Mouse (Mus musculus) brown adipose tissue, adult 24 weeks (tissue): ENCODE data around the gene Cdk1. TPM values are rescaled to one million over a fixed set of nuclear protein-coding genes. Genes with fewer than 3 reads are reported as not detected.
"Not testable (repeated sequence)": the region's sequence is repeated elsewhere in the genome, so short reads cannot be mapped to it uniquely, and the experiment has no call there.

ENCODE experiments used
- H3K27ac ChIP-seq: fragments of 200-500 bp; replicated peaks from 2 replicates; pipeline ENCODE4 v1.5.1; 2012; ENCODE audit warnings: low read depth, mild to moderate bottlenecking, low read length
- H3K4me1 ChIP-seq: fragments of 200-500 bp; 2 replicates; pipeline ENCODE4 v1.6.1; 2012; ENCODE audit warnings: low read length, mixed read lengths; ENCODE audit not compliant: control insufficient read depth, insufficient read depth, insufficient read length
- H3K4me3 ChIP-seq: fragments of 200-500 bp; 2 replicates; pipeline ENCODE4 v1.5.1; 2012; ENCODE audit warnings: low read depth, mild to moderate bottlenecking, low read length, moderate library complexity; ENCODE audit not compliant: insufficient read depth
- polyA plus RNA-seq: library from polyadenylated mRNA; stranded (reverse); fragments of >200 nt; gene quantifications from 2 replicates; pipeline ENCODE4 v1.2.4, GENCODE M21; 2012; ENCODE audit not compliant: missing spikeins, insufficient read depth, insufficient read length

Cdk1 gene
- polyA plus RNA-seq, 1 experiment: not detected

- no peaks in the 10 kb centered on the region for H3K4me1 ChIP-seq
- H3K4me3 ChIP-seq: no peak overlapping the region
- H3K27ac ChIP-seq: no peak overlapping the region
Observed at GRCm38 (mm10) chr10:69366877-69367387, 14.2 kb upstream of the Cdk1 start.

DNA sequence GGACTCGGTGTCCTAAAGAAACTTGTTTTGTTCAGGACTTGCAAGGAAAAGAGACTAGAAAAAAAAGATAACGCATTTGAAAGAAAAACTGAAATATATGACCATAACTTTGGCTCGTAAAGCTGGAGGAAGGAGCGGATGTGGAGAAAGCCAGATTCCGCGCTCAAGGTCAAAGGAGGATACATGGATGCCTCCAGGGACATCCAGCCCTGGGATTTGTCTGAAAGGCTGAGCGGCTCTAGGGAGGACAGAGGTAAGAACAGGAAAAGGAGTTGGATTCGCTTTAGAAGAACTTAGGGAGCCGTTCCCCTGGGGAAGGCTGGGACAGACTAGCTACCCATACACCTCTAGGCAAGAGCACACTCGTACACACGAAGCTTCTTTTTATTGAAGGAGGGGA lies 13.5 kb upstream of the Cdk1 start:
- Histone ChIP-seq H3K4me3 (no peak overlapping the region), H3K27ac (no peak overlapping the region), H3K4me1 (no peaks in the 10 kb centered on the region)

DNA sequence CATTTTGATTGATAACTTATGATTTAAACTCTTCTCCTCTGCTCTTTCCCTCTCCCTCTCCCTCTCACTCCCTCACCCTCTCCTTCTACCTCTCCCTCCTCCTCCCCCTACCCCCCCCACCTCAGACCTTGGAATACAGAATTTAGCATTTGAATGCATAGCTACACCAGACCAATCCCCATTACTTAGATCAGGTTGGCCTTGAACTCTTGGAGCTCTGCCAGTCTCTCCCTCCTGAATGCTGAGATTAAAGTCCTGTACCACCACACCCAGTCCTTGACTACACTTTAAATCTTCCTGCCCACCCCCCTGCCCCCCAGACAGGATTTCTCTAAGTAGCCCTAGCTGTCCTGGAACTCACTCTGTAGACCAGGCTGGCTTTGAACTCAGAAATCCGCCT lies 6.9 kb upstream of the Cdk1 start:
- H3K4me1 ChIP-seq: no peaks in the 10 kb centered on the region
- no peak overlapping the region for H3K27ac ChIP-seq
- H3K4me3 ChIP-seq: no peak overlapping the region

GRCm38 (mm10) chr10:69353086-69353479 lies 345 bp upstream of the Cdk1 start:
- H3K4me1 ChIP-seq, H3K4me3 ChIP-seq, H3K27ac ChIP-seq: not testable (repeated sequence)

- Histone ChIP-seq H3K27ac (no peak overlapping the region), H3K4me3 (peak overlapping the region; percentile 59), H3K4me1 (peaks cover 5% of the 10 kb centered on the region; the same call in 1 of the 2 replicates)
Observed at GRCm38 (mm10) chr10:69351842-69352211, 911 bp downstream of the Cdk1 start.

GRCm38 (mm10) chr10:69351071-69351841 lies 1.5 kb downstream of the Cdk1 start:
- Histone ChIP-seq H3K4me1 (peaks cover 5% of the 10 kb centered on the region; the same call in 1 of the 2 replicates), H3K27ac (no peak overlapping the region), H3K4me3 (no peak overlapping the region; the same call in 1 of the 2 replicates)

GRCm38 (mm10) chr10:69348206-69348605 lies 4.5 kb downstream of the Cdk1 start:
- H3K4me3 ChIP-seq: no peak overlapping the region
- H3K27ac ChIP-seq: peak overlapping the region; percentile 49; the same call in 1 of the 2 replicates
- peaks cover 5% of the 10 kb centered on the region; the same call in 1 of the 2 replicates for H3K4me1 ChIP-seq

- H3K4me3 ChIP-seq: no peak overlapping the region
- H3K27ac ChIP-seq: no peak overlapping the region
- peaks cover 1% of the 10 kb centered on the region; the same call in 1 of the 2 replicates for H3K4me1 ChIP-seq
Observed at GRCm38 (mm10) chr10:69342328-69342727, 10.4 kb downstream of the Cdk1 start.

- no peak overlapping the region for H3K4me3 ChIP-seq
- no peak overlapping the region for H3K27ac ChIP-seq
Observed at GRCm38 (mm10) chr10:69341570-69342227, 11.0 kb downstream of the Cdk1 start.

GRCm38 (mm10) chr10:69340001-69340400 lies 12.7 kb downstream of the Cdk1 start:
- H3K27ac ChIP-seq: no peak overlapping the region
- H3K4me3 ChIP-seq: no peak overlapping the region
- no peaks in the 10 kb centered on the region for H3K4me1 ChIP-seq

More at GRCm38 (mm10) chr10:69341570-69342227, 11.0 kb downstream of the Cdk1 start:
- H3K4me1 ChIP-seq: no peaks in the 10 kb centered on the region

DNA sequence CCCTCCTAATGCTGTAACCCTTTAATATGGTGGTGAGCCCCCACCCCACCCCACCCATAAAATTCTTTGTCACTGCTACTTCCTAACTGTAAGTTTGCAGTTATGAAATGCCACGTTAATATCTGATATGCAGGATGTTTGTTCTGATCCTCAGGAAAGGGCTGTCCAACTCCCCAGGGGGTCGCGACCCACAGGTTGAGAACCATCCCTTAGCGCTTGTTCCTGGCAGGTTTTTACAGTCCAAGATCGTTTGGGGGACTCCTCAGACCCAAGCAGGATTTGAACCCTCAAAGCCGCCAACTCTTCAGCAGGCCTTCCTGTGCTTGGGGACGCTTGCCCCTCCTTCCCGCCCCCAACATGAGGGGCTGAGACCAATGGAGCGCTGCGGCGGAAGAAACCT lies 16.5 kb downstream of the Cdk1 start:
- no peak overlapping the region for H3K27ac ChIP-seq
- no peak overlapping the region for H3K4me3 ChIP-seq
- no peaks in the 10 kb centered on the region for H3K4me1 ChIP-seq

GRCm38 (mm10) chr10:69335611-69336010 lies 17.1 kb downstream of the Cdk1 start:
- Histone ChIP-seq H3K4me3 (no peak overlapping the region), H3K27ac (no peak overlapping the region), H3K4me1 (no peaks in the 10 kb centered on the region)

- Histone ChIP-seq H3K4me1 (no peaks in the 10 kb centered on the region), H3K4me3 (no peak overlapping the region), H3K27ac (no peak overlapping the region)
Observed at GRCm38 (mm10) chr10:69335195-69335536, 17.6 kb downstream of the Cdk1 start.

DNA sequence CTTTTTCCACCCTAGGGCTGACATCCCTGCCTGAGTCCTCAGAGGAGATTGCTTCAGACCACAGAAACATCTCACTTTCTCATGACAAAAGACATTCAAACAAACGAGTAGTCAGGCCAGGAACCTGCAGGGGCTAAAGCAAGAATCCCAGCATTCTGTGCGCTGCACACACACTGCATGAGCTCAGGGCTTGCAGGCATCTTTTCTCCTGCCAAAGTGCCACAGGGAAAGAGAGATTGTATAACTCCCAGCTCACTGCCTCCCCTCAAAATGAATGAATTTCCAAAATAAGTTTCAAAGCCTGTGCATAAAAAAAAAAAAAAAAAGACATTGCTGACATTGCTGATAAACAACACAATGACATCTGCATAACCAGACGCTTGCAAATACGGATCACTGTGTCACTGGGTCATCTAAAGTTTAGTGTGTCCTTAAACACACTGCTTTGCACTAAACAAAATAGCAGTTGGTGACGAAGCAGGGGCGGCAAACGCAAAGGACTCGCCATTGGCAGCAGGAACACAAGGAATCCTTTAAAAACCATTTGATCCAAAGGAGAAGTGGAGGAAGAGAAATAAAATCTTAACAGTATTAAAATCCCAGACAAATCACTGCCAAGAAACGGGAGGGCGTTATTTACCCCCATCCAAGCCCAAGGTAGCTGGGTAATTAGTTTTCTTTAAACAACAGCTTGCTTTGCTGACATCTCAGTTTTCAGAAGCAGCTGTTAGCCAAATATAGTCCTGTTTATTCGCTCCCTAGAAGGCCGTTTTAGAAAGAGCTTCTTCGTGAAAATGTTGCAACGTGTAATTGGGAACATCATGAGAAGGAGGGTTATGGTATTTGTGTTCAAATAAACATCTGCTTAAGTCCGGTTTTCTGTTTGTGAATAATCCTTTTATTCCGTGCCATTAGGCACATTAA lies 18.2 kb downstream of the Cdk1 start:
- Histone ChIP-seq H3K4me3 (no peak overlapping the region), H3K4me1 (no peaks in the 10 kb centered on the region), H3K27ac (no peak overlapping the region)

GRCm38 (mm10) chr10:69333212-69333611 lies 19.5 kb downstream of the Cdk1 start:
- Histone ChIP-seq H3K4me3 (no peak overlapping the region), H3K4me1 (no peaks in the 10 kb centered on the region), H3K27ac (no peak overlapping the region)
